Mouse (Mus musculus): ENCODE results near the gene Cit. TPM values are rescaled to one million over a fixed set of nuclear protein-coding genes. Genes with fewer than 3 reads are reported as not detected.

Gene Cit
- polyA plus RNA-seq, 1 experiment: 8.5 TPM

- H3K4me3 ChIP-seq: no peak overlapping the region
- H3ac ChIP-seq (ENCODE audit: control insufficient read depth, insufficient read length): no peak overlapping the region
- no peaks in the 10 kb centered on the region for H3K27me3 ChIP-seq (ENCODE audit: control insufficient read depth, insufficient read depth, insufficient read length)
- no peak overlapping the region for H3K4me2 ChIP-seq (ENCODE audit: low read depth)
- H3K36me3 ChIP-seq (ENCODE audit: control insufficient read depth, insufficient read depth): peaks cover 13% of the 10 kb centered on the region
- no peaks in the 10 kb centered on the region for H3K79me2 ChIP-seq (ENCODE audit: control insufficient read depth, insufficient read depth)
- no peak for TF ChIP-seq TCF3 (IDR thresholded peaks at IDR 0.05; ENCODE audit: insufficient read length, low read depth)
- TF ChIP-seq POLR2AphosphoS2 (IDR thresholded peaks at IDR 0.05; ENCODE audit: insufficient read length, low read depth): no peak
- TF ChIP-seq E2F4 (IDR thresholded peaks at IDR 0.05; ENCODE audit: insufficient read depth): no peak
- no peak for TF ChIP-seq CEBPB (IDR thresholded peaks at IDR 0.05; ENCODE audit: insufficient read depth, poor library complexity, severe bottlenecking)
- no peak for TF ChIP-seq TCF12 (IDR thresholded peaks at IDR 0.05; ENCODE audit: insufficient read depth, poor library complexity, severe bottlenecking)
These were observed 168.7 kb downstream of the Cit start for GRCm38 (mm10) chr5:116013821-116014220.

- Histone ChIP-seq H3K36me3 (ENCODE audit: control insufficient read depth, insufficient read depth) (peaks cover 17% of the 10 kb centered on the region), H3K4me2 (ENCODE audit: low read depth) (no peak overlapping the region), H3ac (ENCODE audit: control insufficient read depth, insufficient read length) (no peak overlapping the region), H3K4me3 (no peak overlapping the region), H3K79me2 (ENCODE audit: control insufficient read depth, insufficient read depth) (no peaks in the 10 kb centered on the region), H3K27me3 (ENCODE audit: control insufficient read depth, insufficient read depth, insufficient read length) (no peaks in the 10 kb centered on the region)
- TF ChIP-seq TCF3 (IDR thresholded peaks at IDR 0.05; ENCODE audit: insufficient read length, low read depth) (no peak), MYOD1 (IDR thresholded peaks at IDR 0.05; ENCODE audit: control insufficient read depth in 1 of 3, insufficient read length in 2 of 3, low read depth in 2 of 3) (no peak), E2F4 (IDR thresholded peaks at IDR 0.05; ENCODE audit: insufficient read depth) (no peak), POLR2AphosphoS2 (IDR thresholded peaks at IDR 0.05; ENCODE audit: insufficient read length, low read depth) (no peak), MYOG (IDR thresholded peaks at IDR 0.05; ENCODE audit: control insufficient read depth in 1 of 3, insufficient read depth in 1 of 3, insufficient read length in 2 of 3, low read depth in 2 of 3) (no peak), SRF (IDR thresholded peaks at IDR 0.05; ENCODE audit: control insufficient read depth, insufficient read length, low read depth) (no peak), MAX (IDR thresholded peaks at IDR 0.05; ENCODE audit: low read depth) (no peak), POLR2A (IDR thresholded peaks at IDR 0.05; ENCODE audit: insufficient read length, low read depth) (no peak), USF1 (IDR thresholded peaks at IDR 0.05; ENCODE audit: low read depth) (no peak), TCF12 (IDR thresholded peaks at IDR 0.05; ENCODE audit: insufficient read depth, poor library complexity, severe bottlenecking) (no peak), CEBPB (IDR thresholded peaks at IDR 0.05; ENCODE audit: insufficient read depth, poor library complexity, severe bottlenecking) (no peak), REST (IDR thresholded peaks at IDR 0.05; ENCODE audit: insufficient read depth, insufficient read length) (no peak)
These were observed 169.2 kb downstream of the Cit start for GRCm38 (mm10) chr5:116014237-116014636.

- no peak for TF ChIP-seq MYOG (IDR thresholded peaks at IDR 0.05; ENCODE audit: control insufficient read depth in 1 of 3, insufficient read depth in 1 of 3, insufficient read length in 2 of 3, low read depth in 2 of 3)
- TF ChIP-seq MYOD1 (IDR thresholded peaks at IDR 0.05; ENCODE audit: control insufficient read depth in 1 of 3, insufficient read length in 2 of 3, low read depth in 2 of 3): no peak
- TF ChIP-seq REST (IDR thresholded peaks at IDR 0.05; ENCODE audit: insufficient read depth, insufficient read length): no peak
- no peak for TF ChIP-seq MAX (IDR thresholded peaks at IDR 0.05; ENCODE audit: low read depth)
- no peak for TF ChIP-seq E2F4 (IDR thresholded peaks at IDR 0.05; ENCODE audit: insufficient read depth)
- no peak for TF ChIP-seq SRF (IDR thresholded peaks at IDR 0.05; ENCODE audit: control insufficient read depth, insufficient read length, low read depth)
- TF ChIP-seq CEBPB (IDR thresholded peaks at IDR 0.05; ENCODE audit: insufficient read depth, poor library complexity, severe bottlenecking): no peak
- no peak for TF ChIP-seq POLR2A (IDR thresholded peaks at IDR 0.05; ENCODE audit: insufficient read length, low read depth)
- no peak for TF ChIP-seq USF1 (IDR thresholded peaks at IDR 0.05; ENCODE audit: low read depth)
- no peak for TF ChIP-seq TCF12 (IDR thresholded peaks at IDR 0.05; ENCODE audit: insufficient read depth, poor library complexity, severe bottlenecking)
- TF ChIP-seq POLR2AphosphoS2 (IDR thresholded peaks at IDR 0.05; ENCODE audit: insufficient read length, low read depth): no peak
- no peak for TF ChIP-seq TCF3 (IDR thresholded peaks at IDR 0.05; ENCODE audit: insufficient read length, low read depth)
- Histone ChIP-seq H3K27me3 (ENCODE audit: control insufficient read depth, insufficient read depth, insufficient read length) (no peaks in the 10 kb centered on the region), H3ac (ENCODE audit: control insufficient read depth, insufficient read length) (no peak overlapping the region), H3K36me3 (ENCODE audit: control insufficient read depth, insufficient read depth) (peaks cover 28% of the 10 kb centered on the region), H3K4me2 (ENCODE audit: low read depth) (no peak overlapping the region), H3K4me3 (no peak overlapping the region), H3K79me2 (ENCODE audit: control insufficient read depth, insufficient read depth) (no peaks in the 10 kb centered on the region)
These were observed 171.5 kb downstream of the Cit start for GRCm38 (mm10) chr5:116016542-116016941.

GRCm38 (mm10) chr5:116017391-116017790 lies 172.3 kb downstream of the Cit start:
- H3K4me2 ChIP-seq (ENCODE audit: low read depth): no peak overlapping the region
- no peaks in the 10 kb centered on the region for H3K27me3 ChIP-seq (ENCODE audit: control insufficient read depth, insufficient read depth, insufficient read length)
- peaks cover 28% of the 10 kb centered on the region for H3K36me3 ChIP-seq (ENCODE audit: control insufficient read depth, insufficient read depth)
- no peak overlapping the region for H3ac ChIP-seq (ENCODE audit: control insufficient read depth, insufficient read length)
- H3K79me2 ChIP-seq (ENCODE audit: control insufficient read depth, insufficient read depth): peaks cover 6% of the 10 kb centered on the region
- TF ChIP-seq SRF (IDR thresholded peaks at IDR 0.05; ENCODE audit: control insufficient read depth, insufficient read length, low read depth) (no peak), E2F4 (IDR thresholded peaks at IDR 0.05; ENCODE audit: insufficient read depth) (no peak), TCF3 (IDR thresholded peaks at IDR 0.05; ENCODE audit: insufficient read length, low read depth) (no peak), MYOD1 (IDR thresholded peaks at IDR 0.05; ENCODE audit: control insufficient read depth in 1 of 3, insufficient read length in 2 of 3, low read depth in 2 of 3) (no peak), USF1 (IDR thresholded peaks at IDR 0.05; ENCODE audit: low read depth) (no peak), POLR2AphosphoS2 (IDR thresholded peaks at IDR 0.05; ENCODE audit: insufficient read length, low read depth) (no peak), POLR2A (IDR thresholded peaks at IDR 0.05; ENCODE audit: insufficient read length, low read depth) (no peak), CEBPB (IDR thresholded peaks at IDR 0.05; ENCODE audit: insufficient read depth, poor library complexity, severe bottlenecking) (no peak), REST (IDR thresholded peaks at IDR 0.05; ENCODE audit: insufficient read depth, insufficient read length) (no peak), MYOG (IDR thresholded peaks at IDR 0.05; ENCODE audit: control insufficient read depth in 1 of 3, insufficient read depth in 1 of 3, insufficient read length in 2 of 3, low read depth in 2 of 3) (no peak), MAX (IDR thresholded peaks at IDR 0.05; ENCODE audit: low read depth) (no peak), TCF12 (IDR thresholded peaks at IDR 0.05; ENCODE audit: insufficient read depth, poor library complexity, severe bottlenecking) (no peak)
- H3K4me3 ChIP-seq: no peak overlapping the region

- Histone ChIP-seq H3K36me3 (ENCODE audit: control insufficient read depth, insufficient read depth) (peaks cover 28% of the 10 kb centered on the region), H3K27me3 (ENCODE audit: control insufficient read depth, insufficient read depth, insufficient read length) (no peaks in the 10 kb centered on the region), H3K4me3 (no peak overlapping the region), H3K79me2 (ENCODE audit: control insufficient read depth, insufficient read depth) (peaks cover 14% of the 10 kb centered on the region), H3ac (ENCODE audit: control insufficient read depth, insufficient read length) (no peak overlapping the region), H3K4me2 (ENCODE audit: low read depth) (no peak overlapping the region)
- TF ChIP-seq MYOG (IDR thresholded peaks at IDR 0.05; ENCODE audit: control insufficient read depth in 1 of 3, insufficient read depth in 1 of 3, insufficient read length in 2 of 3, low read depth in 2 of 3) (no peak), CEBPB (IDR thresholded peaks at IDR 0.05; ENCODE audit: insufficient read depth, poor library complexity, severe bottlenecking) (no peak), POLR2A (IDR thresholded peaks at IDR 0.05; ENCODE audit: insufficient read length, low read depth) (no peak), POLR2AphosphoS2 (IDR thresholded peaks at IDR 0.05; ENCODE audit: insufficient read length, low read depth) (no peak), MAX (IDR thresholded peaks at IDR 0.05; ENCODE audit: low read depth) (no peak), SRF (IDR thresholded peaks at IDR 0.05; ENCODE audit: control insufficient read depth, insufficient read length, low read depth) (no peak), MYOD1 (IDR thresholded peaks at IDR 0.05; ENCODE audit: control insufficient read depth in 1 of 3, insufficient read length in 2 of 3, low read depth in 2 of 3) (no peak), TCF3 (IDR thresholded peaks at IDR 0.05; ENCODE audit: insufficient read length, low read depth) (no peak), USF1 (IDR thresholded peaks at IDR 0.05; ENCODE audit: low read depth) (no peak), REST (IDR thresholded peaks at IDR 0.05; ENCODE audit: insufficient read depth, insufficient read length) (no peak), TCF12 (IDR thresholded peaks at IDR 0.05; ENCODE audit: insufficient read depth, poor library complexity, severe bottlenecking) (no peak), E2F4 (IDR thresholded peaks at IDR 0.05; ENCODE audit: insufficient read depth) (no peak)
These were observed 173.1 kb downstream of the Cit start for GRCm38 (mm10) chr5:116018196-116018595.

Data from myocyte (in vitro differentiated cells).